Mouse (Mus musculus): ENCODE data around the gene Gng2. TPM values are rescaled to one million over a fixed set of nuclear protein-coding genes. Genes with fewer than 3 reads are reported as not detected.

Gene Gng2
- polyA plus RNA-seq, 1 experiment from 2014 or later, result 6.2 TPM

DNA sequence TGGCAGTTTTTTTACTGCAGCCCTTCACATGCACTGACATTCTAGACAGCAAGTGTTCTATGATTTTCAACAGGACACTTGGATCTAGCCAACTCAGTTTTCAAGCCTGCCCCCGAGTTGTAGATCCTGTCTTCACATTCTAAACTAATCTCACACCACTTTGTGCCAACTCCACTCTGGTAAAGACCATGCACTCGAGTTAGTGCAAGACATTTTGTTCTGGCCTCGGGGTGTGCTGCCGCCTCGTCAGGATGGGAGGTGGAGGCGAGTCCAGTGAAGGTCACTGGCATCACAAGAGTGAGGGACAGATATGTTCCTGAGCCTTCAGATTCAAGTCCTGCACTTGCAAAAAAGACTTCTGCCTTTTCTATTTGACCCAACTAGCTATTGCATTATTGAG lies 44.1 kb downstream of the Gng2 start:
- no peaks in the 10 kb centered on the region for H3K9me3 ChIP-seq (ENCODE audit: low read length)
- no peak overlapping the region for H3K9ac ChIP-seq (replicated peaks)
- H3K36me3 ChIP-seq (replicated peaks; ENCODE audit: insufficient read depth, low read length), result no peaks in the 10 kb centered on the region
- H3K4me1 ChIP-seq (ENCODE audit: insufficient read depth), result no peaks in the 10 kb centered on the region
- 72% methylated on average over 6 of the region's 6 CpGs for WGBS (ENCODE audit: insufficient replicate concordance)
- H3K27me3 ChIP-seq (ENCODE audit: insufficient read depth, low read length), result no peaks in the 10 kb centered on the region
- ATAC-seq (no peak), DNase-seq (no peak)
- H3K4me2 ChIP-seq (ENCODE audit: low read depth, low read length), result no peak overlapping the region
- TF ChIP-seq CTCF (IDR thresholded peaks at IDR 0.05; ENCODE audit: low read depth) (no peak), EP300 (IDR thresholded peaks at IDR 0.05; ENCODE audit: low read depth) (no peak)
- no peak overlapping the region for H3K4me3 ChIP-seq (ENCODE audit: low read depth, low read length)
- no peak overlapping the region for H3K27ac ChIP-seq (ENCODE audit: low read depth)

DNA sequence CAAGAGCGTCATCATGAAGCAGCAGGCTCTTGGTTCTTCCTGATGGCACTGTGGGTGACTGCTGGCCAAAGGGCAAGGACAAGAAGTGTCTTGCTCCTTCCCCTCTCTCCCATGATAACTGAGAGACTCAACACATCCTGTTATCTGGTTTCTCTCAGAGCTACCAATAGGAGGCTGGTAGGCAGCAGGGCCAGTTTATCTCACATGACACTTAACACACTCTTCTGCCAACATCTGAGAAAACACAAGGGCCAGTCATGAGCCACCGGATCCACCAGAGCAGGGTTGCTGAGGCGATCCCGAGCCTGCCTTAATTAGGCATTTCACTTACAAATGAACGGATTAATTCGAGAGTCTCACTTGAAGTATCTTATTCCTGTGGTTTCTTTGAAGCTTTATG lies 49.5 kb downstream of the Gng2 start:
- ATAC-seq (peak; percentile 70), DNase-seq (no peak)
- no peaks in the 10 kb centered on the region for H3K36me3 ChIP-seq (replicated peaks; ENCODE audit: insufficient read depth, low read length)
- no peak overlapping the region for H3K27ac ChIP-seq (ENCODE audit: low read depth)
- H3K4me3 ChIP-seq (ENCODE audit: low read depth, low read length), result no peak overlapping the region
- H3K9ac ChIP-seq (replicated peaks), result no peak overlapping the region
- TF ChIP-seq EP300 (IDR thresholded peaks at IDR 0.05; ENCODE audit: low read depth), result peak; percentile 19; the same call in 1 of the 2 replicates
- 0 out of 2 replicates have a peak, but pooled peaks have one; percentile 3 for TF ChIP-seq CTCF (IDR thresholded peaks at IDR 0.05; ENCODE audit: low read depth)
- H3K4me1 ChIP-seq (ENCODE audit: insufficient read depth), result no peaks in the 10 kb centered on the region
- no peak overlapping the region for H3K4me2 ChIP-seq (ENCODE audit: low read depth, low read length)
- WGBS (ENCODE audit: insufficient replicate concordance), result 37% methylated on average over 6 of the region's 6 CpGs
- no peaks in the 10 kb centered on the region for H3K27me3 ChIP-seq (ENCODE audit: insufficient read depth, low read length)
- H3K9me3 ChIP-seq (ENCODE audit: low read length), result no peaks in the 10 kb centered on the region

DNA sequence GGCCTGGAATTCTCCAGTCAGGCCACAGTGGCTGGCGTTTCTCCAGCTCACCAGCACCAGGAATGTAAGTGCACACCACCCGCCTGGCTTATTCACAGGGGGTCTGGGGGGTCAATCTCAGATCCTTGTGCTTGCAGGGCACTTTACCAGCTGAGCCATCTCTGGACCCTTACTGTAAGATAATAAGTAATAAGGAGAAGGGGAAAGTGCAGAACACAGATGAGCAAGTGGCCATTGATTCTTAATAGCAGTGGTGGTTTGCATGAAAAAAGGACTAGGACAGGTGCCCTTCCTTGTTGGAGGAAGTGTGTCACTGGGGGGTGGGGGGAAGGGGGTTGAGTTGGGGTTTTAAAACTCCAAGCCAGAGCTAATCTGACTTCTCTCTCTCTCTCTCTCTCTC lies 50.3 kb downstream of the Gng2 start:
- DNase-seq, result no peak
- Histone ChIP-seq H3K4me3 (ENCODE audit: low read depth, low read length) (no peak overlapping the region), H3K9me3 (ENCODE audit: low read length) (no peaks in the 10 kb centered on the region), H3K4me1 (ENCODE audit: insufficient read depth) (no peaks in the 10 kb centered on the region), H3K9ac (replicated peaks) (no peak overlapping the region), H3K27ac (ENCODE audit: low read depth) (no peak overlapping the region), H3K27me3 (ENCODE audit: insufficient read depth, low read length) (no peaks in the 10 kb centered on the region), H3K36me3 (replicated peaks; ENCODE audit: insufficient read depth, low read length) (no peaks in the 10 kb centered on the region), H3K4me2 (ENCODE audit: low read depth, low read length) (no peak overlapping the region)
- WGBS (ENCODE audit: insufficient replicate concordance), result 73% methylated on average over 2 of the region's 2 CpGs
- TF ChIP-seq EP300 (IDR thresholded peaks at IDR 0.05; ENCODE audit: low read depth) (no peak), CTCF (IDR thresholded peaks at IDR 0.05; ENCODE audit: low read depth) (no peak)
- no peak for ATAC-seq

DNA sequence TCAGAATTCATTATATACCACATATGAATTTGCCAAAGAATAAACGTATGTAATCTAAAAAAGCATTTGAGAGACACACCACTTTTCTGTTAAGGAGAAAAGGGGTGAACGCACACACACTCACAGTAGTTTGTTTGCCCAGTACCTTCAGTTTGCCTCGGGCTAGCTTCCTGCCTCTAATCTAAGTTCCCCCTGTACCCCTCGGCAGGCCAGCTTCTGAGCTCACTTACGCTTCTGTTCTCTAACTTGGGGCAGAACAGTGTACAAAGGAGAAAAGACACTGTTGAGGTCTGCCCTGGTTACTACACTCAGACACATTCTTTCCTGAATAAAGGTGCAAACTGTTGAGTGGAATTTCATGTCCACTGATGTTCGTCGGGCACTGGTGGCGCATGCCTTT lies 51.1 kb downstream of the Gng2 start:
- TF ChIP-seq CTCF (IDR thresholded peaks at IDR 0.05; ENCODE audit: low read depth) (no peak), EP300 (IDR thresholded peaks at IDR 0.05; ENCODE audit: low read depth) (no peak)
- Histone ChIP-seq H3K4me2 (ENCODE audit: low read depth, low read length) (no peak overlapping the region), H3K27me3 (ENCODE audit: insufficient read depth, low read length) (no peaks in the 10 kb centered on the region), H3K9me3 (ENCODE audit: low read length) (no peaks in the 10 kb centered on the region), H3K27ac (ENCODE audit: low read depth) (no peak overlapping the region), H3K36me3 (replicated peaks; ENCODE audit: insufficient read depth, low read length) (no peaks in the 10 kb centered on the region), H3K4me3 (ENCODE audit: low read depth, low read length) (no peak overlapping the region), H3K9ac (replicated peaks) (no peak overlapping the region), H3K4me1 (ENCODE audit: insufficient read depth) (no peaks in the 10 kb centered on the region)
- ATAC-seq (no peak), DNase-seq (no peak)
- WGBS (ENCODE audit: insufficient replicate concordance), result 60% methylated on average over 8 of the region's 8 CpGs

- Histone ChIP-seq H3K4me2 (ENCODE audit: low read depth, low read length) (no peak overlapping the region), H3K9ac (replicated peaks) (no peak overlapping the region), H3K27ac (ENCODE audit: low read depth) (no peak overlapping the region), H3K27me3 (ENCODE audit: insufficient read depth, low read length) (no peaks in the 10 kb centered on the region), H3K4me1 (ENCODE audit: insufficient read depth) (no peaks in the 10 kb centered on the region), H3K9me3 (ENCODE audit: low read length) (no peaks in the 10 kb centered on the region), H3K4me3 (ENCODE audit: low read depth, low read length) (no peak overlapping the region), H3K36me3 (replicated peaks; ENCODE audit: insufficient read depth, low read length) (no peaks in the 10 kb centered on the region)
- DNase-seq (no peak), ATAC-seq (no peak)
- 65% methylated on average over 6 of the region's 6 CpGs for WGBS (ENCODE audit: insufficient replicate concordance)
- TF ChIP-seq EP300 (IDR thresholded peaks at IDR 0.05; ENCODE audit: low read depth), result no peak
- TF ChIP-seq CTCF (IDR thresholded peaks at IDR 0.05; ENCODE audit: low read depth), result no peak
Measured at GRCm38 (mm10) chr14:19925157-19925556, 52.3 kb downstream of the Gng2 start.

- ATAC-seq, result no peak
Measured at GRCm38 (mm10) chr14:19924086-19924485, 53.3 kb downstream of the Gng2 start.

DNA sequence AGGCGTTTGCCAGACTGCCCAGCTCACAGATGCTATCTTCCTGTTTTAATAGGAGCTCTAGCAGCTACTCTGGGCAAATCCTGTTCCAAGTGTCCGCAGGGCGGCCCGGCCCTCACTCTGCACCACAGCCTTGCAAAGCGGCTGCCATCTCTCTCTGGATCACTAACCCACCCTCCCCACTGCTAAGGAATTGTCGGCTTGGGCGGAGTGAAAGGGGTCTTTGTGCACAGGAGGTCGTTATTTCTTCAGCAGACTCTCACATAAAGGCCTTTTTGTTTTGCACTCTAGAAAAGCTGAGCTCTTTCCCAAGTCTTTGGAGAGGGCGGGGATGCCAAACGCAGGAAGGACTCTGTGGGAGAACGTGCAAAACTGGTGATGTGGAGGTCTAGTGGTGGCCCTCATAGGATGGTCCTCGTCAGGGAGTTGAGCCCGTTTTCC lies 57.2 kb downstream of the Gng2 start:
- TF ChIP-seq EP300 (IDR thresholded peaks at IDR 0.05; ENCODE audit: low read depth) (no peak), CTCF (IDR thresholded peaks at IDR 0.05; ENCODE audit: low read depth) (no peak)
- DNase-seq (no peak), ATAC-seq (no peak)
- H3K4me1 ChIP-seq (ENCODE audit: insufficient read depth), result no peaks in the 10 kb centered on the region
- no peaks in the 10 kb centered on the region for H3K27me3 ChIP-seq (ENCODE audit: insufficient read depth, low read length)
- H3K9me3 ChIP-seq (ENCODE audit: low read length), result no peaks in the 10 kb centered on the region
- H3K36me3 ChIP-seq (replicated peaks; ENCODE audit: insufficient read depth, low read length), result no peaks in the 10 kb centered on the region
- 69% methylated on average over 13 of the region's 13 CpGs for WGBS (ENCODE audit: insufficient replicate concordance)
- no peak overlapping the region for H3K27ac ChIP-seq (ENCODE audit: low read depth)
- H3K4me2 ChIP-seq (ENCODE audit: low read depth, low read length), result no peak overlapping the region
- no peak overlapping the region for H3K9ac ChIP-seq (replicated peaks)
- no peak overlapping the region for H3K4me3 ChIP-seq (ENCODE audit: low read depth, low read length)

More at GRCm38 (mm10) chr14:19924086-19924485, 53.3 kb downstream of the Gng2 start:
- DNase-seq, result no peak
- H3K27ac ChIP-seq (ENCODE audit: low read depth), result no peak overlapping the region
- H3K4me2 ChIP-seq (ENCODE audit: low read depth, low read length), result no peak overlapping the region
- H3K4me1 ChIP-seq (ENCODE audit: insufficient read depth), result no peaks in the 10 kb centered on the region
- H3K9me3 ChIP-seq (ENCODE audit: low read length), result no peaks in the 10 kb centered on the region
- no peak overlapping the region for H3K4me3 ChIP-seq (ENCODE audit: low read depth, low read length)
- no peak for TF ChIP-seq EP300 (IDR thresholded peaks at IDR 0.05; ENCODE audit: low read depth)
- no peak for TF ChIP-seq CTCF (IDR thresholded peaks at IDR 0.05; ENCODE audit: low read depth)
- no peaks in the 10 kb centered on the region for H3K27me3 ChIP-seq (ENCODE audit: insufficient read depth, low read length)
- H3K36me3 ChIP-seq (replicated peaks; ENCODE audit: insufficient read depth, low read length), result no peaks in the 10 kb centered on the region
- H3K9ac ChIP-seq (replicated peaks), result no peak overlapping the region
- 81% methylated on average over 2 of the region's 2 CpGs for WGBS (ENCODE audit: insufficient replicate concordance)

Data from liver, postnatal 0 days (tissue).